Comparison of ENCODE assay signal across 19 mouse cellular contexts in genomic region chr19:60325112-60325511, GRCm38 (mm10).
DNase-seq lines count a peak whose midpoint lies in the region; ATAC-seq and TF ChIP-seq lines count a peak whose summit lies in the region.
"Had no signal": no experiment of that assay in that cellular context is flagged by ENCODE, and none has a peak within 500 bp of the region (broad histone marks: within the 10 kb centered on the region; RNA-seq: fewer than 3 reads in every experiment).

No protein-coding gene starts in this region.

- no peaks in the 10 kb centered on the region for H3K9me3 ChIP-seq in hindbrain, embryonic 16.5 days (ENCODE audit: control insufficient read depth, low read length)
- no peaks in the 10 kb centered on the region for H3K9me3 ChIP-seq in hindbrain, embryonic 10.5 days
- H3K9me3 ChIP-seq in neural tube, embryonic 15.5 days (replicated peaks): no peaks in the 10 kb centered on the region
- no peaks in the 10 kb centered on the region for H3K9me3 ChIP-seq in heart, embryonic 12.5 days (replicated peaks)
- H3K9me3 ChIP-seq: forebrain, embryonic 13.5 days; heart, embryonic 13.5 days; limb, embryonic 15.5 days; liver, embryonic 15.5 days; midbrain, embryonic 15.5 days; stomach, embryonic 15.5 days had no signal

- intact Hi-C loops in left cerebral cortex, postnatal 14 days (cut with DNase I): no loop called here
- intact Hi-C loops in left cerebral cortex, adult 2 months (cut with DNase I): no loop called here

- no peaks in the 10 kb centered on the region for H3K27me3 ChIP-seq in hindbrain, embryonic 16.5 days (replicated peaks; ENCODE audit: control insufficient read depth, insufficient read depth, low read length)
- H3K27me3 ChIP-seq in hindbrain, embryonic 10.5 days (ENCODE audit: insufficient read depth, poor library complexity, severe bottlenecking): no peaks in the 10 kb centered on the region
- H3K27me3 ChIP-seq in neural tube, embryonic 15.5 days (replicated peaks): no peaks in the 10 kb centered on the region
- H3K27me3 ChIP-seq in heart, embryonic 12.5 days (replicated peaks): no peaks in the 10 kb centered on the region
- H3K27me3 ChIP-seq: forebrain, embryonic 13.5 days; limb, embryonic 15.5 days; liver, embryonic 15.5 days; midbrain, embryonic 15.5 days; stomach, embryonic 15.5 days had no signal

- H3K4me2 ChIP-seq in hindbrain, embryonic 16.5 days (ENCODE audit: low read length): no peak overlapping the region
- no peak overlapping the region for H3K4me2 ChIP-seq in neural tube, embryonic 15.5 days
- no peak overlapping the region for H3K4me2 ChIP-seq in heart, embryonic 12.5 days
- H3K4me2 ChIP-seq: forebrain, embryonic 13.5 days; heart, embryonic 13.5 days; limb, embryonic 15.5 days; liver, embryonic 15.5 days; midbrain, embryonic 15.5 days; stomach, embryonic 15.5 days had no signal

- no peak overlapping the region for H3K4me3 ChIP-seq in hindbrain, embryonic 16.5 days (ENCODE audit: low read length)
- H3K4me3 ChIP-seq in hindbrain, embryonic 10.5 days: no peak overlapping the region
- no peak overlapping the region for H3K4me3 ChIP-seq in left cerebral cortex, adult 2 months
- H3K4me3 ChIP-seq in neural tube, embryonic 15.5 days (replicated peaks): no peak overlapping the region
- H3K4me3 ChIP-seq in heart, embryonic 12.5 days: no peak overlapping the region
- H3K4me3 ChIP-seq: forebrain, embryonic 13.5 days; heart, embryonic 13.5 days; limb, embryonic 15.5 days; liver, embryonic 15.5 days; midbrain, embryonic 15.5 days; stomach, embryonic 15.5 days had no signal

- DNase-seq in hindbrain, embryonic 10.5 days (ENCODE audit: low spot score): no peak
- peak; percentile 10 to 23 for DNase-seq in left cerebral cortex, postnatal 14 days (ENCODE audit: low spot score in 2 of 2)
- DNase-seq in left cerebral cortex, adult 2 months (ENCODE audit: extremely low spot score in 1 of 2, low spot score in 2 of 2): no peak
- DNase-seq in right cerebral cortex, postnatal 14 days: peak; percentile 9
- DNase-seq in right cerebral cortex, postnatal 25 days: no peak
- DNase-seq: cerebellum, adult 9-10 months; kidney, adult 9 months; kidney, postnatal 25 days; lung, postnatal 10 days; thymus, adult 2 months had no signal

- no peak overlapping the region for H3K9ac ChIP-seq in hindbrain, embryonic 16.5 days (ENCODE audit: low read depth, low read length)
- no peak overlapping the region for H3K9ac ChIP-seq in neural tube, embryonic 15.5 days (replicated peaks)
- no peak overlapping the region for H3K9ac ChIP-seq in heart, embryonic 12.5 days
- H3K9ac ChIP-seq: forebrain, embryonic 13.5 days; heart, embryonic 13.5 days; limb, embryonic 15.5 days; liver, embryonic 15.5 days; midbrain, embryonic 15.5 days; stomach, embryonic 15.5 days had no signal

- H3K4me1 ChIP-seq in hindbrain, embryonic 16.5 days (ENCODE audit: control insufficient read depth, insufficient read depth, low read depth, low read length): no peaks in the 10 kb centered on the region
- no peaks in the 10 kb centered on the region for H3K4me1 ChIP-seq in hindbrain, embryonic 10.5 days (replicated peaks)
- peaks cover 10% of the 10 kb centered on the region; the same call in 1 of the 2 replicates for H3K4me1 ChIP-seq in neural tube, embryonic 15.5 days
- no peaks in the 10 kb centered on the region for H3K4me1 ChIP-seq in heart, embryonic 12.5 days (replicated peaks)
- H3K4me1 ChIP-seq: liver, embryonic 15.5 days; stomach, embryonic 15.5 days had no signal

- H3K36me3 ChIP-seq in hindbrain, embryonic 16.5 days (ENCODE audit: control insufficient read depth, insufficient read depth, low read length): no peaks in the 10 kb centered on the region
- H3K36me3 ChIP-seq in hindbrain, embryonic 10.5 days: no peaks in the 10 kb centered on the region
- no peaks in the 10 kb centered on the region for H3K36me3 ChIP-seq in neural tube, embryonic 15.5 days
- H3K36me3 ChIP-seq in heart, embryonic 12.5 days: no peaks in the 10 kb centered on the region
- H3K36me3 ChIP-seq: heart, embryonic 13.5 days; limb, embryonic 15.5 days; liver, embryonic 15.5 days; midbrain, embryonic 15.5 days; stomach, embryonic 15.5 days had no signal

- peak; percentile 81 for ATAC-seq in hindbrain, embryonic 16.5 days
- peak; percentile 70; the same call in 1 of the 2 replicates for ATAC-seq in neural tube, embryonic 15.5 days (ENCODE audit: low FRiP score)
- no peak for ATAC-seq in heart, embryonic 12.5 days (ENCODE audit: insufficient number of reproducible peaks, low FRiP score)
- ATAC-seq: forebrain, embryonic 13.5 days; midbrain, embryonic 15.5 days had no signal

- no peak; the same call in 1 of the 2 replicates for TF ChIP-seq CTCF in left cerebral cortex, adult 2 months (IDR thresholded peaks at IDR 0.05)

- no peak overlapping the region for H3K27ac ChIP-seq in hindbrain, embryonic 16.5 days (ENCODE audit: low read depth, low read length)
- H3K27ac ChIP-seq in hindbrain, embryonic 10.5 days: no peak overlapping the region
- no peak overlapping the region for H3K27ac ChIP-seq in left cerebral cortex, adult 2 months
- H3K27ac ChIP-seq in neural tube, embryonic 15.5 days (replicated peaks): no peak overlapping the region
- H3K27ac ChIP-seq in heart, embryonic 12.5 days (ENCODE audit: poor library complexity, severe bottlenecking): no peak overlapping the region
- H3K27ac ChIP-seq: forebrain, embryonic 13.5 days; heart, embryonic 13.5 days; limb, embryonic 15.5 days; liver, embryonic 15.5 days; midbrain, embryonic 15.5 days; stomach, embryonic 15.5 days had no signal

- 41% methylated on average over 5 of the region's 5 CpGs for whole genome bisulfite sequencing in hindbrain, embryonic 16.5 days
- WGBS in hindbrain, embryonic 10.5 days: 68% methylated on average over 5 of the region's 5 CpGs
- WGBS in neural tube, embryonic 15.5 days: 13% methylated on average over 5 of the region's 5 CpGs
- 43% methylated on average over 5 of the region's 5 CpGs for WGBS in heart, embryonic 12.5 days

Comparison
In these comparisons a context has a peak if more than half of its experiments do, and no peak if none do; other contexts are left out.
1. DNase-seq: peak in left cerebral cortex, postnatal 14 days (2 of 2) and right cerebral cortex, postnatal 14 days (single experiment); none in hindbrain, embryonic 10.5 days (single experiment), left cerebral cortex, adult 2 months (0 of 2) and right cerebral cortex, postnatal 25 days (single experiment).